Mouse (Mus musculus): ENCODE results near the gene Defb29. TPM values are rescaled to one million over a fixed set of nuclear protein-coding genes. Genes with fewer than 3 reads are reported as not detected.

Gene Defb29
- polyA plus RNA-seq, 2 experiments: not detected

DNA sequence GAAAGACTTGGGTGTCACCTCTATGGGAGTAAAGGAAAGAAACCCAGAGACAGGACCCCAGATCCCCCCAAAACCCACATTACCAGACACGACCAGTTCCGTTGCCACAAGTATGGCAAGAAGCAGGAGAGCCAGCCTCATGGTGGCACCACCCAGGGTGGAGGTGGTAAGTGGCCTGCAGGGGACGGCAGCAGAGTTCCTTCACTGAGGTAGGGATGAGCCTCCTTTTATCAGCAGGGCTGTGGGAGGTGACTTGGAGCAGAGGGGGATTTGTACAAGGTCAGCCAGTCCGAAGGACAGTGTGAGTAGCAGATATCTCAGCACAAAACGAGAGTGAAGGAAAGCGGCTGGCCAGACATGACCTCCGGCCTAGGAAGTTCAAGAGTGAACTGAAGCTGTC is 40.2 kb upstream of the Defb29 start, which contains the start of gene Defb19:
Gene Defb19, minus strand, starts transcription at position 206 of the 400 bp plus-strand sequence.
- H3K27me3 ChIP-seq (ENCODE audit: control insufficient read depth, insufficient read depth, low read length): no peaks in the 10 kb centered on the region
- H3K9me3 ChIP-seq (ENCODE audit: control insufficient read depth, low read length): no peaks in the 10 kb centered on the region
- H3K9ac ChIP-seq (replicated peaks): no peak within 1 kb of the TSS
- ATAC-seq (ENCODE audit: insufficient read depth) (no peak), DNase-seq (ENCODE audit: low read depth in 3 of 3, low spot score in 3 of 3) (no peak)
- H3K4me3 ChIP-seq (ENCODE audit: insufficient read depth in 1 of 2, low read depth in 2 of 2, low read length in 2 of 2): no peak within 1 kb of the TSS
- H3K27ac ChIP-seq: no peak within 1 kb of the TSS
- 58% methylated on average over 7 of the region's 7 CpGs for WGBS (ENCODE audit: insufficient replicate concordance)
- H3K4me1 ChIP-seq (replicated peaks; ENCODE audit: control insufficient read depth in 2 of 2, insufficient read depth in 2 of 2, low read length in 1 of 2): no peaks in the 10 kb centered on the region
- no peak within 1 kb of the TSS for H3K4me2 ChIP-seq (ENCODE audit: low read depth)
- no peaks in the 10 kb centered on the region for H3K36me3 ChIP-seq (replicated peaks; ENCODE audit: control insufficient read depth, insufficient read depth, low read depth)
- TF ChIP-seq CTCF (IDR thresholded peaks at IDR 0.05; ENCODE audit: low read depth) (no peak), EP300 (IDR thresholded peaks at IDR 0.05; ENCODE audit: low read depth) (no peak)

DNA sequence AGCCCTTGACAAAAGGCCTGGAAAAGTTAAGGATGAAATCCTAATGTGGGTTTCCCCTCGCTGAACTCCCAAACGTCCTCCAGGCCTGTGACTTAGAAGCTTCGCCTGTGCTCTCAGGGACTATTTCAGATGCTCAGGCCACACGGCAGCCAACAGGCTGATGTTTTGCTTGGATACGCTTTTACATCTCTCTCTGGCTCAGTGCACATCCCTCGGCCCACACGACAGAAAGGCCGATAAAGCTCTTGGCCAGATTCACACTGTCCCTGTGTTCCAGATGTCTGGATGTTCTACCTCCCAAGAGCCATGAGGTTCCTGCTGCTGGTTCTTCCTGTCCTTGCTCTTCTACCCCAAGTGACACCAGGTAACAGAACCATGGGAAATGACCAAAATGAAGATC is 33.6 kb upstream of the Defb29 start:
- no peaks in the 10 kb centered on the region for H3K27me3 ChIP-seq (ENCODE audit: control insufficient read depth, insufficient read depth, low read length)
- H3K4me1 ChIP-seq (replicated peaks; ENCODE audit: control insufficient read depth in 2 of 2, insufficient read depth in 2 of 2, low read length in 1 of 2): no peaks in the 10 kb centered on the region
- H3K9ac ChIP-seq (replicated peaks): no peak overlapping the region
- no peaks in the 10 kb centered on the region for H3K36me3 ChIP-seq (replicated peaks; ENCODE audit: control insufficient read depth, insufficient read depth, low read depth)
- ATAC-seq (ENCODE audit: insufficient read depth): no peak
- DNase-seq (ENCODE audit: low read depth in 3 of 3, low spot score in 3 of 3): no peak
- H3K4me3 ChIP-seq (ENCODE audit: insufficient read depth in 1 of 2, low read depth in 2 of 2, low read length in 2 of 2): no peak overlapping the region
- no peaks in the 10 kb centered on the region for H3K9me3 ChIP-seq (ENCODE audit: control insufficient read depth, low read length)
- 69% methylated on average over 8 of the region's 8 CpGs for WGBS (ENCODE audit: insufficient replicate concordance)
- no peak for TF ChIP-seq CTCF (IDR thresholded peaks at IDR 0.05; ENCODE audit: low read depth)
- TF ChIP-seq EP300 (IDR thresholded peaks at IDR 0.05; ENCODE audit: low read depth): no peak
- H3K27ac ChIP-seq: no peak overlapping the region
- H3K4me2 ChIP-seq (ENCODE audit: low read depth): no peak overlapping the region

DNA sequence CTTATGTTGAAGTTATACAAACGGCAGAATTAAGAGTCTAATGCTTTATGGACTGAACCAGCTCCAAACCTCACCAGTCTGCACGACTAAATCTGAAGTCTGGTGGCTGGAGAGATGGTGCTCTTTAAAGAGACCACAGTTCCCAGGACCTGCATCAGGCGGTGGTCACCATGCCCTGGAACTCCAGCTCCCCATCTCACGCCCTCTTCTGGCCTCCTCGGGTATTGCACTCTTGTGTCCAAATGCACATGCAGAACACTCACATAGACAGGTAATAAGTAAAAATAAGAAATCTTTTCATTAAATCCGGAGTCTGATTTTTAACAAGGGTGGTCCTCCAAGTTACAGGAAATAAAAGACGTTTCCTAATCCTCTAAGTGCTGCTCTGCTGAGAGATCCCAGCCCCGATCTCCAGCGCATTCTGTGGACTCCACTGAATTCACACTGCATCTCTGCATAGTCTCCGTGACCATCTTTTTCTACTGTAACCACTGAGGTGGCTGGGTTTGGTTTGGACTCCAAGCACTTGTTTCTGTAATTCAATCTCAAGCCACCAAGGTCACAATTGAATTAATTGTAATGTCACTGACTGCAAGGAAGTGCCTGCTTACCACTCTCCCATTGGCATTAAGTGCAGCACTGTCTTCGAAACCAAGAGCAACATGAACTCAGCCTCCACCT is 32.4 kb upstream of the Defb29 start, which contains the start of gene Defb21:
Gene Defb21, plus strand, starts transcription at position 631 of the 681 bp plus-strand sequence.
- Histone ChIP-seq H3K27ac (no peak within 1 kb of the TSS), H3K9me3 (ENCODE audit: control insufficient read depth, low read length) (no peaks in the 10 kb centered on the region), H3K27me3 (ENCODE audit: control insufficient read depth, insufficient read depth, low read length) (no peaks in the 10 kb centered on the region), H3K9ac (replicated peaks) (no peak within 1 kb of the TSS), H3K36me3 (replicated peaks; ENCODE audit: control insufficient read depth, insufficient read depth, low read depth) (no peaks in the 10 kb centered on the region), H3K4me1 (replicated peaks; ENCODE audit: control insufficient read depth in 2 of 2, insufficient read depth in 2 of 2, low read length in 1 of 2) (no peaks in the 10 kb centered on the region), H3K4me3 (ENCODE audit: insufficient read depth in 1 of 2, low read depth in 2 of 2, low read length in 2 of 2) (no peak within 1 kb of the TSS), H3K4me2 (ENCODE audit: low read depth) (no peak within 1 kb of the TSS)
- 44% methylated on average over 11 of the region's 11 CpGs for WGBS (ENCODE audit: insufficient replicate concordance)
- DNase-seq (ENCODE audit: low read depth in 3 of 3, low spot score in 3 of 3) (no peak), ATAC-seq (ENCODE audit: insufficient read depth) (no peak)
- peak; percentile 66 for TF ChIP-seq CTCF (IDR thresholded peaks at IDR 0.05; ENCODE audit: low read depth)
- TF ChIP-seq EP300 (IDR thresholded peaks at IDR 0.05; ENCODE audit: low read depth): no peak

DNA sequence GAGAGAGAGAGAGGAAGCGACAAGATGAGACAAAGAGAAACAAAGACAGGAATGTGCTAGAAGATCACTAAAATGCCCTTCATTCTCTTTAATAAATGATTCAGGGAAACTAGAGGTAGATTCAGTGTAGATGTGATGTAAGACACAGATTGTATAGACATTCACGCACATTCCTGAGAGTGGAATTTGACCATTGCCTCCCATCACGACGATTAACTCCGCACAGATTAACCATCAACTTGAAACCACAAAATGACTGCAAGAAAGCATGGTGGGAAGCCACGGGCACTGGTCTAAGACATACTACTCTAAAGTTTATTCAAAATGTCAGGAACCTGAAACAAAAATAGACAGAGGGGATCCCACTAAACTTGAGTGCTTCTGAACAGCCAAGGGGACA is 30.4 kb upstream of the Defb29 start:
- WGBS (ENCODE audit: insufficient replicate concordance): 46% methylated on average over 6 of the region's 6 CpGs
- DNase-seq (ENCODE audit: low read depth in 3 of 3, low spot score in 3 of 3) (no peak), ATAC-seq (ENCODE audit: insufficient read depth) (no peak)
- H3K36me3 ChIP-seq (replicated peaks; ENCODE audit: control insufficient read depth, insufficient read depth, low read depth): no peaks in the 10 kb centered on the region
- TF ChIP-seq EP300 (IDR thresholded peaks at IDR 0.05; ENCODE audit: low read depth) (no peak), CTCF (IDR thresholded peaks at IDR 0.05; ENCODE audit: low read depth) (no peak)
- no peaks in the 10 kb centered on the region for H3K9me3 ChIP-seq (ENCODE audit: control insufficient read depth, low read length)
- no peak overlapping the region for H3K4me3 ChIP-seq (ENCODE audit: insufficient read depth in 1 of 2, low read depth in 2 of 2, low read length in 2 of 2)
- H3K4me2 ChIP-seq (ENCODE audit: low read depth): no peak overlapping the region
- no peak overlapping the region for H3K9ac ChIP-seq (replicated peaks)
- no peaks in the 10 kb centered on the region for H3K27me3 ChIP-seq (ENCODE audit: control insufficient read depth, insufficient read depth, low read length)
- H3K27ac ChIP-seq: no peak overlapping the region
- H3K4me1 ChIP-seq (replicated peaks; ENCODE audit: control insufficient read depth in 2 of 2, insufficient read depth in 2 of 2, low read length in 1 of 2): no peaks in the 10 kb centered on the region

DNA sequence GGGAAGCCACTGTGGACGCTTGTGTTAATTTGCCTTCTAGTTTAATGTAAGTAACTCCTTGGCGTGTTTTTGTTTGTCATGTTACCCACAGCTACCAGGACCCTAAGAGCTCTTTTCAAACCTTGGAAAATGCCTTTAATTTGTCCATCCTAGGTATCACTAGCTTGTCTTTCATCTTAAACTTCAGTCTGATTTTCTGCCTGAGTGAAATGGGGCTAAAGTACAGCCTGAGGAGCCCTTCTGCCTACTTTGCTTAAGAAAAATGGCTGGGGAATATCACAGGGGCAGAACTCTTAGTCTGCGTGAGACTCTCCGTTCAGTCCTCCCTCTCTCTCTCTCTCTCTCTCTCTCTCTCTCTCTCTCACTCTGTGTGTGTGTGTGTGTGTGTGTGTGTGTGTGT is 30.0 kb upstream of the Defb29 start:
- ATAC-seq (ENCODE audit: insufficient read depth) (no peak), DNase-seq (ENCODE audit: low read depth in 3 of 3, low spot score in 3 of 3) (no peak)
- H3K4me2 ChIP-seq (ENCODE audit: low read depth): no peak overlapping the region
- H3K27ac ChIP-seq: no peak overlapping the region
- H3K36me3 ChIP-seq (replicated peaks; ENCODE audit: control insufficient read depth, insufficient read depth, low read depth): no peaks in the 10 kb centered on the region
- H3K4me1 ChIP-seq (replicated peaks; ENCODE audit: control insufficient read depth in 2 of 2, insufficient read depth in 2 of 2, low read length in 1 of 2): no peaks in the 10 kb centered on the region
- H3K9ac ChIP-seq (replicated peaks): no peak overlapping the region
- H3K27me3 ChIP-seq (ENCODE audit: control insufficient read depth, insufficient read depth, low read length): no peaks in the 10 kb centered on the region
- no peaks in the 10 kb centered on the region for H3K9me3 ChIP-seq (ENCODE audit: control insufficient read depth, low read length)
- WGBS (ENCODE audit: insufficient replicate concordance): 55% methylated on average over 4 of the region's 4 CpGs
- TF ChIP-seq EP300 (IDR thresholded peaks at IDR 0.05; ENCODE audit: low read depth): no peak
- no peak for TF ChIP-seq CTCF (IDR thresholded peaks at IDR 0.05; ENCODE audit: low read depth)
- no peak overlapping the region for H3K4me3 ChIP-seq (ENCODE audit: insufficient read depth in 1 of 2, low read depth in 2 of 2, low read length in 2 of 2)
